Mouse (Mus musculus) ES-Bruce4 (cell line): ENCODE results near the gene 9130019O22Rik. TPM values are rescaled to one million over a fixed set of nuclear protein-coding genes. Genes with fewer than 3 reads are reported as not detected.
"Not testable (repeated sequence)": the region's sequence is repeated elsewhere in the genome, so short reads cannot be mapped to it uniquely, and the experiment has no call there.

Experiments
- H3K27ac ChIP-seq: 2 replicates; pipeline ENCODE4 v1.5.1; 2012; ENCODE audit warnings: low read length, inconsistent platforms; ENCODE audit not compliant: insufficient read depth
- H3K27me3 ChIP-seq: 2 replicates; pipeline ENCODE4 v1.6.1; 2012; ENCODE audit warnings: mild to moderate bottlenecking, low read length, inconsistent platforms; ENCODE audit not compliant: control insufficient read depth, poor library complexity, insufficient read depth, severe bottlenecking
- H3K36me3 ChIP-seq: 2 replicates; pipeline ENCODE4 v1.6.1; 2012; ENCODE audit warnings: inconsistent platforms, mild to moderate bottlenecking, low read length, moderate library complexity; ENCODE audit not compliant: control insufficient read depth, poor library complexity, insufficient read depth, severe bottlenecking
- H3K4me1 ChIP-seq: one replicate; pipeline ENCODE4 v1.8.1; 2011; ENCODE audit warnings: low read length; ENCODE audit not compliant: control insufficient read depth, insufficient read depth
- H3K4me3 ChIP-seq: 2 replicates; pipeline ENCODE4 v1.5.1; 2011; ENCODE audit warnings: low read depth, mild to moderate bottlenecking, low read length
- H3K9ac ChIP-seq: 2 replicates; pipeline ENCODE4 v1.6.1; 2012; ENCODE audit warnings: low read depth, mild to moderate bottlenecking, inconsistent platforms; ENCODE audit not compliant: poor library complexity, severe bottlenecking
- H3K9me3 ChIP-seq: replicated peaks from 2 replicates; pipeline ENCODE4 v1.6.1; 2012; ENCODE audit warnings: mild to moderate bottlenecking, low read length, inconsistent platforms; ENCODE audit not compliant: control insufficient read depth, poor library complexity, insufficient read depth, severe bottlenecking
- CTCF ChIP-seq: IDR thresholded peaks from one replicate; pipeline ENCODE4 v1.8.1; 2011; ENCODE audit warnings: low read depth, low read length
- EP300 ChIP-seq: IDR thresholded peaks from 2 replicates; pipeline ENCODE4 v1.6.1; 2011; ENCODE audit warnings: low read depth, low read length; ENCODE audit not compliant: insufficient read depth
- POLR2A ChIP-seq: IDR thresholded peaks from one replicate; pipeline ENCODE4 v1.8.1; 2011; ENCODE audit warnings: low read length; ENCODE audit not compliant: insufficient read depth
- polyA plus RNA-seq: library from polyadenylated mRNA; stranded (reverse); fragments of >200 nt; gene quantifications from 2 replicates; pipeline ENCODE4 v1.2.4, GENCODE M21; 2011; ENCODE audit warnings: low read depth; ENCODE audit not compliant: missing spikeins, insufficient read depth, insufficient read length

Gene 9130019O22Rik
- polyA plus RNA-seq, 1 experiment: 2.1 TPM

GRCm38 (mm10) chr7:127344371-127344770 is 42.6 kb downstream of the 9130019O22Rik start:
- H3K9ac ChIP-seq: 0 out of 2 replicates have a peak overlapping the region, but pooled peaks have one; percentile 84
- H3K4me3 ChIP-seq: no peak overlapping the region
- no peaks in the 10 kb centered on the region for H3K27me3 ChIP-seq
- no peaks in the 10 kb centered on the region for H3K36me3 ChIP-seq
- no peaks in the 10 kb centered on the region for H3K4me1 ChIP-seq
- no peak overlapping the region for H3K27ac ChIP-seq
- no peaks in the 10 kb centered on the region for H3K9me3 ChIP-seq
- TF ChIP-seq CTCF (no peak), EP300 (no peak), POLR2A (no peak)

DNA sequence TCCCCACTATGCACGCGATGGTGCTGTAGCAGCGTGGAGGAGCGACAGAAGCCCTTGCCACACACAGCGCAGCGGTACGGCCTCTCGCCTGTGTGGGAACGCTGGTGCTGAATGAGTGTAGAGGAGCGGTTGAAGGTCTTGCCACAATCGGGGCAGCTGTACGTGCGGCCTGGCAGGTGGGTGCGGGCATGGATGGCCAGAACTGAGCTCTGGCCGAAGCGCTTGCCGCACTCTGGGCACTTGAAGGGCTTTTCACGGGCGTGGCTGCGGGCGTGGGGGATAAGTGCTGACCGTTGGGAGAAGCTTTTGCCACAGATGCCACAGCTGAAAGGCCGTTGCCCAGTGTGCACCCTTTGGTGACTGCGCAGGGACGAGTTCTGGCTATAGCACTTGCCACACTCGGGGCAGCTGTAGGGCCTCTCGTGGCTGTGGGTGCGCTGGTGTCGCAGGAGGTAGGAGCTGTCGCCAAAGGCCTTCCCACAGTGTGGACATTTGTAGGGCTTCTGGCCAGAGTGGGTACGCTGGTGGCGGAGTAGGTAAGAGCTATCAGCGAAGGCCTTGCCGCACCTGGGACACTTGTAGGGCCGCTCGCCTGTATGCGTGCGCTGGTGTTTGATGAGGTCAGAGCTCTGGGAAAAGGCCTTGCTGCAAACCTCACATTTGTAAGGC is 43.5 kb downstream of the 9130019O22Rik start:
- no peaks in the 10 kb centered on the region for H3K27me3 ChIP-seq
- no peaks in the 10 kb centered on the region for H3K36me3 ChIP-seq
- TF ChIP-seq CTCF (no peak), POLR2A (no peak), EP300 (no peak)
- no peaks in the 10 kb centered on the region for H3K9me3 ChIP-seq
- H3K9ac ChIP-seq: no peak overlapping the region
- H3K27ac ChIP-seq: no peak overlapping the region
- H3K4me3 ChIP-seq: peak overlapping the region; percentile 30
- H3K4me1 ChIP-seq: no peaks in the 10 kb centered on the region

DNA sequence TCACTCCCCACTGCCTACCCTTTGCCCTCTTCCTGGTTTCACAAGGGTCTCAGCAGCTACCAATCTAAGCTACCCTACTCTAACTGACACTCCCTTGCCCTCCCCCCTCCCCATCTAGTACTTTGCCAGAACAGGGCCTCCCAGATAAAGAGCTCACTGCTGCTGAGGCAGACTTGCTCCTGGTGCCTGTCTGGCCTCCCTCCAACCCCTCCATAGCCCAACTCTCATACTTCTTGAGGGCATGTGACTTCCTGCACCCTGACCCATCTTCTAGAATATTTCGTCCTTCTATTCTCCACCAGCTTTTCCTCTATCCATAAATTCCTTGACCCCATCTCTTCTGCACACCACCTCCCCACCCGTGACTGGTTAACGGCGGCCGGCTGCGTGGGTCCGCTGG is 44.1 kb downstream of the 9130019O22Rik start:
- Histone ChIP-seq H3K9ac (no peak overlapping the region), H3K27ac (no peak overlapping the region), H3K36me3 (no peaks in the 10 kb centered on the region), H3K9me3 (no peaks in the 10 kb centered on the region), H3K27me3 (no peaks in the 10 kb centered on the region), H3K4me3 (peak overlapping the region; percentile 30), H3K4me1 (no peaks in the 10 kb centered on the region)
- TF ChIP-seq EP300 (no peak), CTCF (no peak), POLR2A (no peak)

DNA sequence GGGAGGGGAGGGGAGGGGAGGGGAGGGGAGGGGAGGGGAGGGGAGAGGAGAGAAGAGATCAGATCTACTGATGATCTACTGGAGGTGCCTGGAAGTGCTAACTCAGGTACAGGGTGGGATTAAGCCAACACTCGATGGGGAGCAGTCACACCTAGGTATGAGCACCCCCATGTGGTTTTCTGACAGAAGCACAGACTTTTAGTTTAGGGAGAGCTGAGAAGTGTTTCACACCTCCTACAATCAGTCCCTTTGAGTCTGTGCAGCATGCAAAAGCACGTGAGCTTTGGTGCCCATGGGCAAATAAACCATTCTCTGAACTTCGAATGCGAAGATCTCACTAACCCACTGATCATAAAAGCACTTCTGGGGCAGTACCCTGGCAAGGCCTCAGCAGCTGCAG is 44.6 kb downstream of the 9130019O22Rik start:
- Histone ChIP-seq H3K4me1 (no peaks in the 10 kb centered on the region), H3K27me3 (no peaks in the 10 kb centered on the region), H3K27ac (no peak overlapping the region), H3K9ac (no peak overlapping the region), H3K4me3 (no peak overlapping the region), H3K36me3 (no peaks in the 10 kb centered on the region), H3K9me3 (no peaks in the 10 kb centered on the region)
- no peak for TF ChIP-seq EP300
- TF ChIP-seq CTCF: no peak
- no peak for TF ChIP-seq POLR2A

- H3K4me3 ChIP-seq, H3K36me3 ChIP-seq, H3K27me3 ChIP-seq, H3K27ac ChIP-seq, H3K9ac ChIP-seq, H3K4me1 ChIP-seq, H3K9me3 ChIP-seq: not testable (repeated sequence)
Observed at GRCm38 (mm10) chr7:127341861-127342260, 45.1 kb downstream of the 9130019O22Rik start.

DNA sequence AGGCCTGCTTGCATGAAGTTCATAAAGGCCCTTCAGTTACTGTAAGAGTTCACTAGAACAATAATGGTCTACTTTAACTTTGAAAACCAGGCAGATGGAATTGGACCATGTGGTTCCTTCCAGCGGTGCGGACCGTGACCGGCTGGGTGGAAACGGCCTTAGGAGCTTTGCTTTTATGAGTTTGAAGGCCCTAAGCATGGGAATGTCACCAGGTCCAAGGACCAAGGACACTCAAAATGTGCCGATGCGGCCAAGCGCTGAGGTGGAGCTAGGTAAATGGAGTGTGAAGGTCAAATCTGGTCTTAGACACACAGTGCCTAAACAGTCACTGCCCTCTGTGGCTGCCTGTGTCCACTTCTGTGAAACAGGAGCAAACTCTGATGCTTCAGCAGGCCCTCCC is 45.6 kb downstream of the 9130019O22Rik start:
- Histone ChIP-seq H3K9ac (no peak overlapping the region), H3K4me3 (no peak overlapping the region), H3K27ac (no peak overlapping the region), H3K9me3 (no peaks in the 10 kb centered on the region), H3K4me1 (no peaks in the 10 kb centered on the region), H3K27me3 (no peaks in the 10 kb centered on the region), H3K36me3 (no peaks in the 10 kb centered on the region)
- TF ChIP-seq EP300 (no peak), POLR2A (no peak), CTCF (no peak)
